Mouse (Mus musculus) erythroblast, adult 5-6 weeks (primary cell): ENCODE results near the gene Sec11a. TPM values are rescaled to one million over a fixed set of nuclear protein-coding genes. Genes with fewer than 3 reads are reported as not detected.
"Not testable (repeated sequence)": the region's sequence is repeated elsewhere in the genome, so short reads cannot be mapped to it uniquely, and the experiment has no call there.

ENCODE experiments used
- ATAC-seq: replicated peaks from 2 replicates; pipeline ENCODE4 v1.8.0; 2016; ENCODE audit warnings: moderate number of reproducible peaks, mild to moderate bottlenecking, moderate TSS enrichment, inconsistent platforms; ENCODE audit not compliant: poor library complexity, low FRiP score, severe bottlenecking
- total RNA-seq, 2 experiments: library from RNA; stranded (forward) in 1 of 2; stranded (reverse) in 1 of 2; fragments of 150-400 nt in 1 of 2; fragments of 200-764, 138-1000 nt in 1 of 2; gene quantifications; 2 replicates each; pipeline versions ENCODE4 v1.2.3 to v1.2.4; 2015 to 2017; ENCODE audit warnings: low replicate concordance in 2 of 2

Gene Sec11a
- total RNA-seq, 2 experiments from 2014 or later = 65.3 to 65.7 TPM

DNA sequence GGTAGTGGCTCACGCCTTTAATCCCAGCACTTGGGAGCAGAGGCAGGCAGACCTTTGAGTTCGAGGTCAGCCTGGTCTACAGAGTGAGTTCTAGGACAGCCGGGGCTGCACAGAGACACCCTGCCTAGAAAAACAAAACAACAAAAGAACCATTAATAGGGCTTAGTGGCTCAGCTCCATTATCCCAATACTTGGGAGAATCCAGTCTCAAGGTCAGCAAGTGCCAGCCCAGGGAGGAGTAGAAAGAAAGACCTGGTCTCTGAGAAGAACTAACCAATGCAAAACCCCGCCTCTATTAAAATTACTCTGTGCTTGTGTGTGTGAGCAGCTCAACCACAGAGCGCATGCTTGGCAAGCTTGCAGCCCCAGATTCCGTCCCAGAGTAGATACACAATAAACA lies 15.2 kb upstream of the Sec11a start:
- no peak for ATAC-seq

DNA sequence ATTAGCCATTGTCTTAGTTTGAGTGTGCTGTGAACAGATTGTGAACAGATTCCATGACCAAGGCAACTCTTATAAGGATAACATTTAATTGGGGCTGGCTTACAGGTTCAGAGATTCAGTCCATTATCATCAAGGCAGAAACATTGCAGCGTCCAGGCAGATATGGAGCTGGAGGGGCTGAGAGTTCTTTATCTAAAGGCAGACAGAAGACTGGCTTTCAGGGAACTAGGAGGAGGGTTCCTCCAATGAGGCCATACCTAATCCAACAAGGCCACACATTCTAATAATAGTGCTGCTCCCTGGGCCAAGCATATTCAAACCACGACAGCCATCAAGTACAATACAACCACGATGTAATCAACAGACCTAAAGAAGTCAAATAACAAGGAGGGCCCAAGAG lies 11.4 kb upstream of the Sec11a start:
- ATAC-seq = no peak

DNA sequence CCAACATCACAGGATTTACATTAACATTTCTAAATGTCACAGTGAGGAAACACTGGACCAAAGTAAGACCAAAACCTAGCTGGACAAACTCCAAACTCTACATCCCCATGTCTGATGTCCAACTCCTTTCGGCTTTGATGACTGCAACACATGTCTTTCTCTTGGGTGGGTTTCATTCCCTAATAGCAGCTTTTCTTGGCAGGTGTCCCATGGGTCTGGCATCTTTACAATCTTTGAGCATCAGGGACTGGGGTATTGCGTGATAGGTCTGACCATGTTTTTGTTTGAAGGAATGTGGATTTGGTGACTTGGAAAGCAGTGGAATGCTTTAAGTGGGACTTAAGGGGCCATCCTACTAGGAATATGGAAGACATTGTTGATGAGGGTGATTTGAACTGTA lies 9.3 kb upstream of the Sec11a start:
- ATAC-seq = no peak

DNA sequence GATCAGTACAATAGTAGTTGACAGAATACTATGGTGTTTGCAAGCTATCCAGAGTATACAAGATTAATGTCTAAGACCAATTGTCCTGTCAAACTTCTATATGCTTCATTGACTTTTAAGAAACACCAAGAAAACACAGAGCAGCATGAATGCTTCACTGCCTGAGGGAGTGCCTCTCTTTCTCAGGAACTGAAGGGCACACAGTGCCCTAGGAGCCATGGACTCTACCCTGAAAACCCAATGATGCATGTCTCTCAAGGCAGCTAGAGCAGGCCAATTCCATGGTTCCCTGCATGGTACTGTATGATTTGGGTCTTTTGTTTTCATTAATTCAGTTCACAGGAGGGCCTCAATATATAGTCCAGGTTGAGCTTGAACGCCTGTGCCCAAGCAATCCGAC lies 6.7 kb upstream of the Sec11a start:
- no peak for ATAC-seq

DNA sequence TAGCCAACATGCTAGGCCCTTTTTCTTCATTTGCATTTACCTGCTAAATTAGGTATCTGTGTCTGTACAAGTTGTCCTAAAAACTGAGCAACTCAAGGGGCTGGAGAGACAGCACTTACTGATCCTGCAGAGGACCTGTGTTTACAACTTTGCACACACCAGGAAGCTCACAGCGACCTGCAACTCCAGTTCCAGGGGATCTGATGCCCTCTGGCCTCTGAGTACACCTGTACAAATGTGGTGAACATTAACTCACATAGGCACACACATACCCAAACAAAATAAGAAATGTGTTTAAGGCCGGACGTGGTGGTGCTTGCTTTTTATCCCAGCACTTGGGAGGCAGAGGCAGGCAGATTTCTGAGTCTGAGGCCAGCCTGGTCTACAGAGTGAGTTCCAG lies 4.6 kb upstream of the Sec11a start:
- ATAC-seq = no peak

DNA sequence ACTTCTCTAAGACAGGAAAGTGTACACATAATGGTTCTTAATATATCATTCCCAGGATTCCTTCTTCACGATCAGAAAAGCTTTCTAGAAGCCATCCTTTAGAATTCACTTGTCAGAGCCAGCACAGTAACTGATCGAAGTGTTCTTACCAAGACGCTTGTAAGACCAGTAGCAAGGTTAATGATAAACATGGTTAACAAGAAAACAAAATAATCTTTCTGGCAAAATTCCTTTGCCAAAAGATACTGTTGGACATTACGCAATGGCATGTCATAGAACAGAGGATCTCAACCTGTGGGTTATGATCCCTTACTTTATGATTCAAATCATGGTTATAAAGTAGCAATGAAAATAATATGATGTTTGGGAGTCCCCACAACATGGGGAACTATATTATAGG lies 3.9 kb upstream of the Sec11a start:
- ATAC-seq = no peak

DNA sequence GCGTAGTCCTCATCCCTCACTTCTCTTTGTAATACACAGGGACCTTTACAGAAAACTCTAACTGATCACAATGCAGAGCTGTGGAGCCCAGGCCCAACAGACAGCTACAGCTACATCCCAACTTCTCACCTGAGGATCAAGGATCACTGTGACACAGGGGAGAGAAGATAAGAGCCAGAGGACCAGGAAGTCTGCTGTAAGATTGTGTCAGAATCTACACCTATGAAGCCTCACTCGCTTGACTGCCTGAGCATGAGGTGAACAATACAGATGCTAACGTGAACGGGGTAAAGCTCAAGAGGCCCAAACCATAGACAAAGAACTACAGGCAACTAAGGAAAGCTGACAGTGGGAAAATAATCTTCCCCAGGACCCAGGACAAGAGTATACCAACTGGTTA lies 7.8 kb downstream of the Sec11a start:
- ATAC-seq = no peak

DNA sequence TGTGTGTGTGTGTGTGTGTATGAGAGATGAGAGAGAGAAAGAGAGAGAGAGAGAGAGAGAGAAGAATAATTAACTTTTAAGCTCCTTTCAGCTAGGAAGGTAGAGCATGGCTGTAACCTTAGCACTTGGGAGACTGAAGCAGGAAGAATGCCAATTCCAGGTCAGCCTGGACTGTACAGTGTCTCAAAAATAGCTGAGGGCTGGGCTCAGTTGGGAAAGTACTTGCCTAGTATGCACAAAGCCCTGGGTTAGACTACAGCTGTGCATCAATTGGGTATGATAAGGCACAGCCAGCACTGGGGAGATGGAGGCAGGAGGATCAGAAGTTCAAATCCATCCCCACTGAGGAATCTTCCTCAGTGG lies 10.3 kb downstream of the Sec11a start:
- not testable (repeated sequence) for ATAC-seq

DNA sequence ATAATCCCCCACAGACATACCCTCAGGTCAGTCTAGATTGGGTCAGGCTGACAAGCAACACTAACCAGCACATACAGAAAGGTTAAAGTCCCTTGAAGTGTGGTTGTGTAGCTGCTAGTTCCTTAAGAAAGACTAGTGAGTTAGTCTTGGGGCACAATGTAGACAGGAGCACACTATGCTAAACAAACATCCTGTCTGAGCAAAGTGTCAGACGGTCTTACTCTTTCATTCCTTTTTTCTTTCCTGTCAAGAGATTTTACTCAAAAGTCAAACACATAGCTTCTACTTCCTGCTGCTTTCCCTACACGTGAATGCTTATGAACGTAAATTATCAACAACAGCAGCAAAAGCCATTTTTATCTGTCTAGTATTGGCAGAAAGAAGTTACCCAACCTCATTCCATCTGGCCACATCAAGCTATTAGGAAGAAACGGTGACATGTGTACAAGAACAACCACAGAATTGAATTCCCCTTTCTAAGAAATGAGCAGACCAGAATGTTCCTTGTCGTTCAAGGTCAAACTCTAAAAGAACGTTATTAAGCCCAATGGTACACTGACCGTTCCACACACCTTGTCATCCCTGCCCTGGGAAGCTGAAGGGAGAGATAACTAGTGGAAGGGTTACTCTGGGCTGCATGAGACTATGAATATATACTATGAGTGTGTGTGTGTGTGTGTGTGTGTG lies 10.8 kb downstream of the Sec11a start:
- peak; percentile 21; the same call in 1 of the 2 replicates for ATAC-seq

DNA sequence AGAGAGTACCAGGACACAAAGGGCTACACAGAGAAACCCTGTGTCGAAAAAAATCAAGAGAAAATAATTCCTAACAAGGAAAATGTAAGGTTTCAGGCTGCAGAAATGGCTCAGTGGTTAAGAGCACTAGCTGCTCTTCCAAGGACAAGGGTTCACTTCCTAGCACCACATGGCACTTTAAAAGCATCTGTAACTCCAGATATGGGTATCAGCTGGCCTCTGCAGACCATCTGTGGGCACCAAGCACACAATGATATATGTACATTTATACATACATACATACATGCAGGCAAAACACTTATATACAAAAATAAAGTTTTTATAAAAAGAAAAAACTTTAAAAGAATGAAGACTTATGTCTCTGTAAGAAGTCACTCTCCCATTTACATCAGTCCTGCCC lies 11.7 kb downstream of the Sec11a start:
- no peak for ATAC-seq

DNA sequence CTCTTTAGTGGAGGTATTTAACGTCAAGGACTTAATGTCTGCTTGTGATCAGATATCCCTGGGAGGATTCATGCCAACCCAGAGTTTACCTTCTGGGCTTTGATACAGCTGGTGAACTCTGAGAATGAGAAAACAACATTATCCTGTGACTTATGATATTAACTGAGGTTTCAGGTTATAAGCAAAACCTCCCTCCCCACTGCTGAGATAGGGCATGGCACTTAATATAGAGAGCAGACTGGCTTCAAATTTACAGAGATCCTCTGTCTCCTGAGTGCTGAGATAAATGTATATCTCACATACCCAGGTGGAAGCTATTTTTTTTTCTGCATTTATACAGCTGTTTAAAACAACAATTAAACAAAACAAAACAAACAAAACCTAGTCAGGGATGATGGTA lies 14.8 kb downstream of the Sec11a start:
- no peak for ATAC-seq

DNA sequence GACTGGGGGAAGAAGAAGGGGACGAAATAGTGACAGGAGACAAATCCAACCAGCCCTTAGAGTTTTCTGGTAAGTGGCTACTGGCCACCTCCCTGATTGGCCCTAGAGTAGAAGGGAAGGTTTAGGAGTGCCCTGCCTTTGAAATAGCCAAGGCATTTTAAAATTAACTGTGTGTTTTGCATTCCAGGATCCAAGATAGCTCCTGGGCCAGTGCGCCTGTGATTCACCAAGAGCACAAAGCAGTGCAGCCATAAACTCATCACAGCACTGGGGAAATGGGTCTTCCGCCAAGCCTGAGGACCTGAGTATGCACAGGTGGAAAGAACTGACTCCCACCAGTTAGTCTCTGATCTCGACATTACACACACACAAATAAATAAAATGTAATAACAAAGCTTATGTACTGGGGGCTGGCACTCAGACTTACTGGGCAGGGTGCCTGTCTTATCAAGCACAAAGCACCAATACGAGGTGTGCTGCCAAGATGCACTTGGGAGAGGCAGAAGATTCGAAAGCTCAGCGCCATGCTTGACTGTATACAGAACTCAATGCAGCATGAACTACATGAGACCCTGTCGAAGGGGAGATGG lies 15.9 kb downstream of the Sec11a start:
- ATAC-seq = no peak

DNA sequence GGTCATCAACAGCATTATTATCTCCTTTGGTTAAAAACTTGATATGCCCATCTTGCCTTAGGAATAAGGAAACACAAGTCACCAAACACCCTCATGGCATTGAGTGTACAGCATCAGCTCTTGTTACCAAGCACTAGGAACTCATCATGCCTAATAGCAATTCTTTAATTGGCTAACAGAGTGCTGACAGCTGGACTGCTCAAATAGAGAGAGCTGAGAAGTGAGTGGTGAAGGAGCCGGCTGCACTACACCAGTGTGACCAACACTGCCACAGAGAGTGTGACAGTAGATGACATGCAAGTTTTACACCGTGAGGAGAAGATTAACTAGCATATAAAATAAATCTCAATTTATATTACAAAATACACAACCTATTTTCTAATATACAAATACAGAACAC lies 24.4 kb downstream of the Sec11a start:
- no peak for ATAC-seq

DNA sequence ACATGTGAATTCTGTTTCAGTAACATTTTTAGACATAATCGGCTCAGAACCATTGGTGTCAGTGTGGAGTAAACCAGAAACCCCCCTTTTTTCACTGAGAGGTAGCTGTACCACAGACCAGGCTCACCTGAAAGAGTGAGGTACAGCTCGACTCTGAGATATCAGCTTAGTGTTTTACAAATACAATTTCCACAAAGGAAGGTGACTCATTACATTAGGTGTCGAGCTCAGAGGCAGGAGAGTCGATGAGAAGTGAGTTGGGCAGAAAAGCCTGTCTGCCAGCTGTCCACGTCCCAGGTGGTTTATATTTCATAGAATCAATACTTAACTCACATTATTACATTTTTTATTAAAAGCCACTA lies 28.0 kb downstream of the Sec11a start:
- no peak for ATAC-seq

DNA sequence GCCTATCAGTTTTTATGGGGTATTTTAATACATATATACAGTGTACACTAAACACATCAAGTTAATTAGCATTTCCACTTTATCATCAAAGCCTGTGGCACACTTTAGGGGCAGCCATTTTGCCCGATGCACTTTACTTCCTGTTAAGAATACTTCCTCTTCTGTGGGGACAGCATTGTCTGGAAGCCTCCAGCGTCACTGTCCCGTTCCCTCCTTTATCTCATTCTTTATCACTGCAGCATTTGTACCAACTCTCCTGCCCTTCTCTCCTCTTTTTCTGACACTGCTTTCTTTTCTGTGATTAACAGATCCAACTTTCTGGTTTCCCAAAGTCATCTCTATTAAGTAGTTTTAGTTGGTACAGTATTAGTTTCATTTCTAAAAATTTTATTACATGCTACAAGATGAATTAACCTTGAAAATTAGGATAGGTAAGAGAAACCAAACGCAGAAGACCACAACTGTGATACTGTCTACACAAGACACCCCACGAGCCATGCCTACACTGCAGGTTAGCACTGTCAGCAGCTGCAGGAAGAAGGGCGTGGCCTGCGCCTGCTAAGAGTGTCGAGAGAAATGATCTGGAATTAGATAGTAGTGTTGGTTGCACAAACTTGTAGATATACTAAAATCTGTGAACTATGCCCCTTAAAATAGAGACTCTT lies 28.5 kb downstream of the Sec11a start:
- ATAC-seq = 0 out of 2 replicates have a peak, but pooled peaks have one; percentile 37

DNA sequence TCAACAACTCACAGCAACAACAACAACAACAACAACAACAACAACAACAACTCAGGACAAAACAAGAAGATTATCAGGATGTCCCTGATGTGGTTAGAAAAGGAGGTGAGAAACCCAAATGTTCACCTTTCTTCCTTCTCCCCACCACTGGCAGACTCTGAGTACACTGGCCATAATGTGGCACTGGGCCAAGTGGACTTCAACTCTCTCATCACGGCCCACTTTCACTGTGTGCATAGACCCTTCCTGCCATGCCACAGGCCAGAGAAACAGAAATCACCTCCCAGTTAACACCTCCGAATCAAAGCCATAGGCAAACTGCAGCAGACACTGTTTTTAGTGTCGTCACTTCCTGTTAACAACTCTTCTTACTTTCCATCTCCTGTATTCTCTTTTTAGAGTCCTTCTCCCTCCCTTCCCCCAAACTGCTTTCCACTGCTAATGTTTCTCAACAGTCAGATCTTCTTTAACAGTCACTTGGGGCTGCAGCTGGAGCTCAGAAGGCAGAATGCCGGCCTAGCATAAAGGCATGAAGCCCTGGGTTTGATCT lies 29.6 kb downstream of the Sec11a start:
- ATAC-seq = no peak

DNA sequence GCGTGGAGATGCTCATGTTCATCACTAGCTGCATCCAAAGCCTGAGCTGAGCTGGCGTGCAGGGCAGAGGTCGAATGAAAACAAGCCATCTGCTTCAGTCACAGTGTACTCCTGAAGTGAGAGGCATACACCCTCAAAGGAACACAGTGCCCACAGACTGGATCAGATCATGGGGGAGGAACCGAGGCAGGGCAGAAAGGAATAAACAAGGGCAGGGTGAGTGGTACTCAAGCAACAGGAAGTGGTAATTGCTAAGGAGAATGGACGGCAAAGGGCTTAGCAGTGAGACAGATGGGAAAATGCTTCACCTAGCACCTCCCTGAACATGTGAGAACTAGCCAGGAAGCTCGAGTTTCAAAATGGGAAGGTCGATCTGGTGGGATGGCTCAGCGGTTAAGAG lies 35.1 kb downstream of the Sec11a start:
- no peak for ATAC-seq

DNA sequence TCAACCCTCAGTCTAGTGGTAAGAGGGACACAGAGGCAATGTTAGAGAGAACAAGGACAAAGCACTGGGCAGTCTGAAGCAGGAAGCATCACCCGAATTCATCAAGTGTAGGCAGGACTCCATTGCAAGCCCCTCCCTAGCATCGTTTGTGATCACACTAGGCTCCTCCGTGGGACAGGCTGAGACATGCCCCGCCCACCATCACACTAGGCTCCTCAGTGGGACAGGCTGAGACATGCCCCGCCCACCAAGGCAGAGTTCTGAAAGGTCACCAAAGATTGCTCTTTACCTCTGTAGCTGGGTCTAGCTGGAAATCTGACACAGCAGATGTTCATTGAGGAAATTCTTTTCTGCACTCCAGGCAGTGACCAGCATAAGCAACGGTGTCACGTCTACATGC lies 36.5 kb downstream of the Sec11a start:
- ATAC-seq = peak; percentile 61; the same call in 1 of the 2 replicates

DNA sequence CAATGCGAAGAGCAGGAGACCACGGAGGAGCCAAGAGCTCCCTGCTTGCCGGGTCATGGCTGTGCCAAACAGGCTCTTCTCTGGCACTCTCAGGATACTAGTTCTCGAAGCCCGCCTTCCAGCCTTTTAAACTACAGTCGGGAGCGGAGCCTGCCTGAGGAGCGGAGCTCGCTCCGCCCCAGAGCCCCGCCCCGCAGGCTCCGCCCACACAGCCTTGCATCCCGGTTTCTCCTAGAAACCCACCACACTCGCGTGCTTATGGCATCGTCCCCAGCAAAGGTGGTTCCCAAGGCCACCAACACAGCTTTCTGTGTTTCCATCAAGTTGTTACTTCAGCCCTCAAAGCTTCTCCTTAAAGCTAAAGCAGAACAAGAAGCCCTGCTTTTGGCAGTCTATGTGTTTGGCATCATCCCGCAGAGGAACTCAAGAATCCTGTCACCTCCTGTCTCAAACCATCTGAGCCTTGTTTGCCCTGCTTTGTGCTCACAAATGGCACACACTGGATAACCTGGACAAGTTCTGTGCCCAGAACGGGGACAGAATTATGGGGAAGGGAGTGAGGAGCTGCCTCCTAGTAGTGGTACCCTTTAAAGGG lies 42.6 kb downstream of the Sec11a start, which contains the start of gene Nmb:
Gene Nmb, minus strand, starts transcription at position 156 of the 595 bp plus-strand sequence.
- ATAC-seq = peak; percentile 45; the same call in 1 of the 2 replicates

DNA sequence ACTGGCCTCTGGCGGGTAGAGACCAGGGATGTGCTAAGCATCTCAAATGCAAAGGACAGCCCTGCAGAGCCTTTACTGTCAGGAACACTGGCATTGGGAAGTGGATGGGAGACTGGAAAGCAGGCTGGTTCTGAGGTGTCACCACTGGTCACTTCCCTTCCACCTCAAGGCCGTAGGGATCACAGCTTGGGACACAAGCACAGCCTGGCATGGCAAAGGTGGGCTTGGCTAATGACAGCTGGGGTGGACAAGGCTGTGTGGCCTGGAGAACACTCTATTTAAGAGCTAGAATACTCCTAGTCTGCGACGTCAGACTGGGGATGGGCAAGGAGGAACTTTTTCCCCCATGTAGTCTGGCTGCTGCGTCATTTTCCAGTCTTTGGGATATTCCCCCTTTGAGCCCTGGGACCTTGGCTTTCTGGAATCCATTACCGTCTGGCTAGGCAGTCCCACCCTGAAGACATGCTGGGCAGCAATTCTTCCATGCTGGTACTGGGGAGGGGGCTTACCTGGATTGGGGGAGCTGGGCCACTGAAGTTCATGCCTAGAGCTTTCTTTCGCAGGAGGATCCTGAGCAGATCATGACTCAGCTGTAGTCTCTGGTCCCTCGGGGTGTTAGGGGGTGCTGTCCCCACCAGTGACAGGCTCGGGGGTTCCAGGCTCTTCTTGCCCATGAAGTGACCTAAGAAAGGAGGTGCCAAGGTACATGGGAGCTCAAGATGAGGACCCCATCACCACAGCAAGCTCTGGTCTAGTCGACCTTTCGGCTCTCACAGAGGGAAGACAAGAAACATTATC lies 43.8 kb downstream of the Sec11a start:
- ATAC-seq = no peak
